Mouse (Mus musculus) cerebellum, adult 8-10 months (tissue): ENCODE data around the gene Hormad1.
"Not testable (repeated sequence)": the region's sequence is repeated elsewhere in the genome, so short reads cannot be mapped to it uniquely, and the experiment has no call there.

Source experiments
- DNase-seq: peaks from one replicate; pipeline ENCODE4 v3.0.0; 2022

Gene Hormad1

DNA sequence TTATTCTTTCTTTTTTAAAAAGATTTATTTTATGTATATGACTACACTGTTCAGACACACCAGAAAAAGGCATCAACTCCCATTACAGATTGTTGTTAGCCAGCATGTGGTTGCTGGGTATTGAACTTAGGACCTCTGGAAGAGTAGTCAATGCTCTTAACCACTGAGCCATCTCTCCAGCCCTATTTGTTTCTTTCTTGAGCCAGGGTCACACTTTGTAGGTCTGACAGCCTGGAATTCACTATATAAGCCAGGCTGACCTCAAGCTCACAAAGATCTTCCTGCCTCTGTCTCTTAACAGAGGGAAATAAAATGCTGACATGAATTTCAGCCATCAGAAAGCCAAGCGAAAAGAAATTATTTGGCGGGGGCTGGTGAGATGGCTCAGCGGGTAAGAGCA lies 10.1 kb downstream of the Hormad1 start:
- no peak for DNase-seq

DNA sequence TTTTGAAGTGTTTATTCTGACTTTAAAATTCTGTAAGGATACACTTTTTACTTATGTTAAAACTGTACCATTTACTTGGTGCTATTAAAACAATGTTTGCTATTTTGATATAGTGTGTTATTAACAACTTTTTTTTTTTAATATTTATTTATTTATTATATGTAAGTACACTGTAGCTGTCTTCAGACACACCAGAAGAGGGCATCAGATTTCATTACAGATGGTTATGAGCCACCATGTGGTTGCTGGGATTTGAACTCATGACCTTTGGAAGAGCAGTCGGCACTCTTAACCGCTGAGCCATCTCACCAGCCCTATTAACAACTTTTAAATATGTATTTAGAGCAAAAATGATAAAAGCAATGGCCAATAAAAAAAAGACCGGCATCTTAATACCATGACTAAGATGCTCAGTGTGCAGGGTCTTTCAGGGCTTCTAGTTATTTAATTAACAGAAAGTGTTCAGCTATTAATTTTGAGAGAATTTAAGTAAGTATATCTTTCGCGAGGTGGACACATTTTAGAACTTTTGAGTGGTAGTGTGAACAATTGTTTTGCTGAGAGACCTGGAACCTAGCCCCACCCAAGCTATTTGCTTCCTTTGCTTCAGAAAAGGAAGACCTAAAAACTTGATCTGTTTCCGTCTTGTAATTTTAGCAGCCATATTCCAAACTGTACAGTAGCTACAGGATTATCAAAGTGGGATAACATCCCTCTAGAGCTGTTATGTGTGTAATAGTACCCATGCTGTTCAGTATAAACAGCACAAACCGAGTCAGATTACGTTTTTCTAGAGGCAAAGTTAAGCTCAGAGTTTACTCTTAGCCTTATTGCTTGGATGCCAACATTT lies 28.5 kb downstream of the Hormad1 start:
- DNase-seq, result peak; percentile 3

DNA sequence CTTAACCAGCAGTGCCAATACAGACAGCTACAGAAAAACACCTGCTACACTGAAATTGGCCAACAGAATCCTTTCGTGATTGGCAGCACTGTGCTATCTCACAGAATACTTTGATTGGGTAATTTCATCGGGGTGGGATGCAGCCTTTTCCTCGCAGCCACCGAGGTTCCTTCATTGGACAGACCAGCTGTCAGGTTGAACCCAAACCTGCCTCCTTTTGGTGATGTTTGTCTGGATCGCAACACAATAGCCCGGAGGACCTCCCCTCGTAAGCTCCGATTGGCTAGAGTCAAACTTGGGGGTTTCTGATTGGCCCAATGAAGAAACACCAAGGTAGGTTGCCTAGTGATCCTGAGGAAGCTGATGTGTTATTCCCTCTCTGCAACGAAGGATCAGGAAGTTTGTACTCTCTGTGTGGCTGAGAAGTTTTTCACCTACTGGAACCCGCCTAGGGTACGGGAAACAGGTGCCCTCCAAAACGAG lies 29.2 kb downstream of the Hormad1 start, which contains the start of gene Golph3l:
TSS of gene Golph3l (plus strand) at position 331 of the 483 bp plus-strand sequence.
- peak; percentile 95 for DNase-seq

DNA sequence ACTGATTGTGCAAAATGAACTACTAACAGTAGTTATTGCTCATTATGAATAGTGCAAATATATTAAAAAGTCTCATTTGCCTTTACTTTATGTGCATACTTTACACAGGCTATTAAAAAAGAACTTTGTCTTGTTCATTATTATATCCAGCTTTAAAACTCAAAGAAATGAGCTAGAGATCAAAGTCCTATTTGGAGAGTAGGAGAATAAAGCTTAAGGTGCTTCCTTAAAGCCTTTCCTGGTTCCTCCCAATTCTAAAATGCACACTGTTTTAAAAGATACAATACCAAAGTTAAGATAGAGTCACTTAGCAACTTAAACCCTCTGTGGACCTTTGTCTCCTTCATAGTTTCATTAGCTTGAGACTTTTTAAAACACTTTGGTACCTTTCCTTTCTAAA lies 39.3 kb downstream of the Hormad1 start:
- no peak for DNase-seq

DNA sequence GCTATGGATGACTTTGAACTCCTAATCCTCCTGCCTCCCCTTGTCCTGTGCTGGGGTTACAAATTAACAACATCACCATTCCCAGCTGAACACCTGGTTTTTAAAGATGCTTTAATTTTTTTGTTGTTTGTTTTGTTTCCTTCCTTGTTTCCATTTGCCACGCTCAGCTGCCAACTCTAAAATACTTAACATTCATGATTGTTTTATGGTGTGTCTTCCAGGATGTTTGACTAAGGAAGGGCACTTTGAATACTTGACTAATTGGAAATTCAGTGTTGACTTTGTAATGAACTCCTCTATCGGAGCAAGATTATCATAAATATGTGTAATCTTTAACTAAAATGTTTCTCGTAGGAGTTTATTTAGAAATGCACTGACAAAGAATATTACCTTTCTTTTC lies 41.8 kb downstream of the Hormad1 start:
- no peak for DNase-seq

DNA sequence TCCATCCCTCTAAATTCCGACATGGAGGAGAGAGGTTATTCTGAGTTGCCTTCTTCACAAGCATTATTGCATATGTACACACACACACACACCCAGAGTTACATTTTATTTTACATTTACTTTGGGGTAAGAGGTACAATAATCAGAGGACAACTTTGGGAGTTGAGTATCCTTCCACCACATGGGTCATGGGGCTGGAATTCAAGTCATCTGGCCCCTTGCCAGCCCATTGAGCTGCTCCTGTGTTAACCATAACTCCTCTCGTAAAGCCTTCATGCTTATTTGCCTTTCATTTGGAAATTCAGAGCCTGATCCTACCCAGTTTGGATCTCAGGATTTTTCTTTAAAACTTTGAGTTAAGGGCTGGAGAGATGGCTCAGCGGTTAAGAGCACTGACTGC lies 46.6 kb downstream of the Hormad1 start:
- DNase-seq, result no peak

DNA sequence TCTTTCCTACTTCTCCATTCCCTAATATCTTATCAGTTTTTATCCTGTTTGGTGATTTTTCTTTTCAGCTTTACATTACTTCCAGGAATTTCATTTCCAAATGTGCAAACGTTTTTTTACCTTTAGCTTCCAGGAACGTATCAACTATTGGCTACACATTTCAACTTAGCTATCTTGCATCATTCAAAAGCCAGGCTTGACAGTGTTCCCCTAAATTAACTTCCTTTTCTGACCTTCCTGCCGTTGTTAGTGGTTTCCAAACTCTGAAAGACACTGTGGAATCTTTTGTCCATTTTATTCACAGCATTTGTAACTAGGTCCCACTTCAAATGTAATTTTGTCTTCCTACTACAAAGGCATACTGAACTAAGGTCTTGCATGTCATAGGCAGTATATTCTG lies 49.7 kb downstream of the Hormad1 start:
- DNase-seq, result no peak

DNA sequence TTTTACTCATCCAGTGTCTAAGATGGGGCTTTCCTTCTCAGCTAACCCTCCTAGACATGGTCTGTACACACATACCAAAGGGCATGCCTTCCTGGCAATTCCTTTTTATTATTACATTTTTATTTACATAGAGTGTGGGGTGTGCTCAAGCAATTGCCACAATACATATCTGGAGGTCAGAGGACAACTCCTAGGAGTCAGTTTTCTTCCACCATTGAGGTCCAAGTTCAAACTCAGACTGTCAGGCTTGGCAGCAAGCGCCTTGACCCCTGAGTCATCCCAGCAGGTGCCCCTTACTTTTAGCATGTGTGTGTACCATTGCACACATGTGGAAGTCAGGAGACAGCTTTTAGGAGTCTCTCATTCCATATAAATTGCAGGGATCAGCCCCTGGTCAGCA lies 54.5 kb downstream of the Hormad1 start:
- DNase-seq, result no peak

DNA sequence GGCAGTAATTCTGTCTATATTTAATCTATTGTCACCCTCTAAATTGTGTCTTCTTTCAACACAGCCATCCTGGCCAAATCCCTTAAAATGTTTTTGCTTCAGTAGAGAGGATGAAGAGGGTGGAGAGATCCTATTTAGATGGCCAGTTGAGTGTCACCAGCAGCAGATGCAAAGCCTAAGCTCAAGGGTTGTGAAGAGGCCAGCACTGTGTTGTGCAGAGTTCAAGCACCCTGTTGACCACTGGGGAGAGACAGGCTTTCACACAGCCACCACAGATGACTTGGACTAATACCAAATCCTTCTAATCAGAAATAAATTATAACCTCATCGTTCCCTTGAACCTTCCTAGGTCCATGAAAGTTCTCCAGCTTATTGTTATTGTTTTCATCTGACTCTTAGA lies 59.0 kb downstream of the Hormad1 start:
- no peak for DNase-seq

DNA sequence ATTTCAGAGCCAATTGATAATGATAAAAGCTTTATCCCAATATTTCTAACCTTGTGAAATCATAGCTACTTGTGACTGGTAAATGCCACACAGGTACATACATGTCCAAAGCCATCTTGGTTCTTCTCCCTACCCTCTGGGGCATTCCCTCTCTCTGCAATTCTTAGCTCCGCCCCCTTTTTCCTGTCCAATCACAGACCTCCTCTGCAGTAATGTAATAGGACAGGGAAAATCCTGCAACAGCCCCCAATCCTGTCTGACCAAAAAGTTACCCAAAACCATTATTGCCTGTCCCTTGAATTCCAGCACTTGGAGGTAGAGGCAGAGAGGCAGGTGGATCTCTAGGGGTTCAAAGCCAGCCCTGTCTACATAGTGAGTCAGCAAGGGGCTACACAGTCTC lies 61.8 kb downstream of the Hormad1 start:
- DNase-seq, result no peak

DNA sequence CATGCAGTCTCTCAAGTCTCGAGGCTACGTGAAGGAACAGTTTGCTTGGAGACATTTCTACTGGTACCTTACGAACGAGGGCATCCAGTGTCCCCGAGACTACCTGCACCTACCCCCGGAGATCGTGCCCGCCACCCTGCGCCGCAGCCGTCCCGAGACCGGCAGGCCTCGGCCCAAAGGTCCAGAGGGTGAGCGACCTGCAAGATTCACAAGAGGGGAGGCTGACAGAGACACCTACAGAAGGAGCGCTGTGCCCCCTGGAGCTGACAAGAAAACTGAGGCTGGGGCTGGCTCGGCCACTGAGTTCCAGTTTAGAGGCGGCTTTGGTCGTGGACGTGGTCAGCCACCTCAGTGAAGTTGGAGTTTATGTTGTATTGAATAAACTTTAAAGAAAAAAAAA lies 62.9 kb downstream of the Hormad1 start:
- DNase-seq, result not testable (repeated sequence)

DNA sequence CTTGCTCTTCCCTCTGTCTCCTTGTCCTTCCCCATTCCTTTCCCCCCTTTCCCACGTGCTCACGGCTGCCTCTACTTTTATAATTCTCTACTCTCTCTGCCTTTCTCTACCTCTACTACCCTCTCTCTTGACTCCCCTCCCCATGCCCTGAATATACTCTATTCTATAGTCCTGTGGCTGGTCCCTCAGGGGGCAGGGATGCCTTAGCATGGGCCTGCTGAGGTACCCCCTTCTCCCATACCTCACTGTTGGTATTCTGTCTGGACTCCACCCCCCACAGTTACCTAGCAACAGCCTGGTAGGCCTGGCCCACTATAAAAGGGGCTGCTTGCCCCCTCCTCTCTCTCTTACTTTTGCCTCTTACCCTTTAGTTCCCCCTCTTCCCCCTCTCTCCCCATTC lies 64.1 kb downstream of the Hormad1 start:
- no peak for DNase-seq

DNA sequence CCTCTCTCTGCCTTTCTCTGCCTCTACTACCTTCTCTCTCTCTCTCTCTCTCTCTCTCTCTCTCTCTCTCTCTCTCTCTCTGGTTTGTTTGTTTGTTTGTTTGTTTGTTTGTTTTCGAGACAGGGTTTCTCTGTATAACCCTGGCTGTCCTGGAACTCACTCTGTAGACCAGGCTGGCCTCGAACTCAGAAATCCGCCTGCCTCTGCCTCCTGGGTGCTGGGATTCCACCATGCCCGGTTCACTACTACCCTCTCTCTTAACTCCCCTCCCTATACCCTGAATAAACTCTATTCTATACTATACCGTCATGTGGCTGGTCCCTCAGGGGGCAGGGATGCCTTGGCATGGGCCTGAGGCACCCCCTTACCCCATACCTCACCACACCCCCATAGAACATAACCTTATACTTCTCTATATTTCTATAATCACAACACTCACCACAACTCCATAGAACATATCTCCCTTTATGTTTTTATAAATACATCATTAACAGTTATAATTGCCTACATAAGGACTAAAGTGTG lies 64.6 kb downstream of the Hormad1 start:
- not testable (repeated sequence) for DNase-seq

DNA sequence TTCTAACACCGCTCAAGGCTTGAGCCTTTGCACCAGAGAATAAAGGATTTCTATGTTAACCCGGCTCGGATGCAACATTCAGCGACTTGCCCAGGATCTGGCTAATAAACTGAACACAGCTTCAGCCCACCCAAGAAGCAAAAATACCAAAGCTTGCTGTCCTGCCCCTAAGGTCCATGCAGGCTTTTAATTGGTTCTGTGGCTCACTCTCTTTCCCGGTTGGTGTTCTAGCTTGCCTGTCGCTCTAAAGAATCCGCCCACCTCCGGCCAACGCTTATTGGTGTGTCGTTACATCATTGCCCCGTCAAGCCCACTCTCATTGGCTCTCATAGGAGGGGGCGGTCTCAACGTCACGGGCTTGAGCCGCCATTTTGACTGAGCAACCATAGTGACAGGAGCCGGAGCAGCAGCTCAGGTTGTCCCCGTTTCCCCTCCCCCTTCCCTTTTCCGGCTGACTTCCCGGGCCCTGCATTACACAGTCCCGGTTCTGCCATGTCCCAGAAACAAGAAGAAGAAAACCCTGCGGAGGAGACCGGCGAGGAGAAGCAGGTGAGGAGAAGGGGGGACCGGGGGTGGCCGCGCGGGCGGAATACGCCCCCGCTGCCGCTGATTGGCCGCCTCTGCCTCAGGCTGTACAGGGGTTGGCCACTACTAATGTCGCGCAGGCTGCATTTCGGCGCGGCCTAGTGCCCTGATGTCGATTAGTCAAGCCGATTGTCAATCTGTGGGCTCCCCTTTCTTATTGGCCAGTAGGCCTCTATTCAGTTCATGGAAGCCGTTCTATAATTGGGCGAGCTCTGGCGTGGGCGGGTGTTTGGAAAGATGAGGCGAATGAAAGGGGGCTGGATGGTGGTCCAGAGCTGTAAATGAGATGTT lies 65.4 kb downstream of the Hormad1 start, which contains the start of gene Ensa:
TSS of gene Ensa (plus strand) at position 366 of the 876 bp plus-strand sequence.
- DNase-seq, result peak; percentile 97

DNA sequence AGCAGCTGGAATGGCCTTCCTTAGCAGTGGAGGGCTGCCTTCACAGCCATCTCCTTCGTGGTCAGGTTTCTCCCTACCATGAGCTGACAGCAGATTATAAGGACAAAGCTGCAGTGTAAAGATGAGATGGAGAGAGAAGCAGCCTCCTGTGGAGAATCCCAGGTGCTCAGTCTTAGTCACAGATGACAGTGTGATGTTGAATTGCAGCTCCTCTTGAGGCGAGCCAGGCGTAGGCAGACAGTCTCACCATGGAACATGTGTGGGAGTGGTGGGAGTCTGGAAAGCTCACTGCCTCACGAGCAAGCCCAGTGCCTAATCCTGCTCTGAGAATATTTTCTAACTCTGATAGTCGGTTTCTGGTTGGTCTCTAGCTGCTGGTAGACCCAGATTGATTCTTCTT lies 68.3 kb downstream of the Hormad1 start:
- no peak for DNase-seq

DNA sequence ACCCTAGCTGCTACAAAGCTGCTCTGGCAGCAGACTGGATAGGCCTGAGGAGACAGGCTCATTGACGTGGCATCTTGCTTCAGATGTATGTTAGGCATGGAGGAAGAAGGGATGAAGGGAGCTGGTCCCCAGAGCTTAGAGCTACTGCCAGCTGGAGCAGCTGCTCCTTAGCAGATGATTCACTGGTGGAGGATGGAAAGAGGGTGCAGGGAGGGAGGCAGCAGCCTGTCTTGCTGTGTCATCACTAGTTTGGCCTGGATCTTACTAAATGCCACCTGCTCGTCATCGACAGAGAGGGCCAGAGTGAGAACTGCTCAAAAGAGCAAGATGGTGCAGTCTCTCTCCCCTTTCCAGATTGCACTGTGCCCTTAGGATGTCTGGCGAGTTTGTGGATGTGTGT lies 70.3 kb downstream of the Hormad1 start:
- DNase-seq, result peak; percentile 51

DNA sequence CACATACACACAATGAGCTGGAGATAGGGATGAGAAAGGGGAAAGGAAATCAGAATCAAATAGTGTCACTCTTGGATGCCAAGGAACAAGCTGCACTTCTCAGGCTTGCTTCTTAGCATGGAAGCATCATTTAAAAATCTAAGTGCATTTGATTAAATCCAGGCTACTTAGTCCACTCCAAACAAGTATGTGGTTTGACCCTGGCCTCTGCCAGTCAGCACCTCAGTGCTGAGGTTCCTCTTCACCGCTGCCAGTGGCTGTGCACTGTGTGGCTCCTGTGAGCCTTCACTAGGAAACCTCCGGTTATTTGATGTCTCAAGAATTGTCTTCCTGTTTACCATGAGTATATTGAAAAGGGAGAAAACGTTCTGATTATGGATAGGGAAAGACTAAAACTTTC lies 71.4 kb downstream of the Hormad1 start:
- no peak for DNase-seq

DNA sequence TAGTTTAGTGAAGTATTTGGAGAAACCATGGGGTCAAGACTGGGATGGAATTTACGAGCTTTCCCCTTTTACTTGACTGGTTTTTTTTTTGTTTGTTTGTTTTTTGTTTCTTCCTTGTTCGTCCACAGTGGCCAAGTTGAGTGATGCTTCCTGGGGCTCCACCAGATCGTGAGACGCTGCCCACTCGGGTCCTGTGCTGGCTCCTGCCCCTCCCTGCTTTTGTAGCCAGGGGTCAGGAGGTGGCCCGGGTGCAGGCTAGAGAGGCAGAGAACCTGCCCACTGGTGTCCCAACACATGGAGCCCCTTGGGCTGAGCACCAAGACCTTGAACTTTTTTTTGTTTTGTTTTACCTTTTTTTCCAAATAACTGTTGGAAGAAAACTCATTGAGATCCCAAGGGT lies 71.8 kb downstream of the Hormad1 start:
- no peak for DNase-seq

DNA sequence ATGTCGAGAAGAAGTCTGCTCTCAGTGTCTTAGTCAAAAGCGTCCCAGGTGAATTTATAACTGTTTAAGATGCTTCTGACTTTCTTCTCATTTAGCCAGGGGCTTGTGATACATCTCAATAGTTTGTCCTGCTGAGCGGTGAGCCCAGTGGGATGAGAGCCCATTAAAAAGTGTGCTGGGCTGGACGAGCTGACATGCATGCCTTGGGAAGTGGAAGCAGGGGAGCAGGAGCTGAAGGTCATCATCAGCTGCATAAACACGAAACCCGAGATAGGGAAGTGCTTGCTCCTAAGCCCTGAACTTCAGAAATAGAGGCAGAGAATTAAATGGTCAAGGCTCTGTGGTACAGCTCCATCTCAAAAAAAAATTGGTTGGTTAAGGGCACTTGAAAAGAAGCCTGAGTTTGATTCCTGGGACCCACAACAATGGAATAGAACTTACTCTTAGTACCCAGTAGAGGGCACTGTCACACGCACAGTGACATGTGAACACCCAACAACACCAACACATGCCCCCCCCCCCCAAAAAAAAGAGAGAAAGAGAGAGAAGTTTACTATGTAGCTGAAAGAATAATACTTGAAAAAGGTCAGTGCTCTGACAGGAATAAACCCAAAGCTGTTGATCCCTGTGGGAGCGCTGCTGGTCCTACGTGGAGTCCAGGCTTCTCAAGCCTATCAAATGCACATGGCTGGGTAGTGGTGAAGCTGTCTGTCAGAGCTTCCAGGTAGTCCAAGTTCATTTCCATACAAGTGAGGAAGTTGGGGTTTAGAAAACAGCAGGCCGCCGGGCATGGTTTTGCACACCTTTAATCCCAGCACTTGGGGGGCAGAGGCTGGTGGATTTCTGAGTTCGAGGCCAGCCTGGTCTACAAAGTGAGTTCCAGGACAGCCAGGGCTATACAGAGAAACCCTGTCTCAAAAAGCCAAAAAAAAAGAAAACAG lies 73.4 kb downstream of the Hormad1 start:
- DNase-seq, result no peak

DNA sequence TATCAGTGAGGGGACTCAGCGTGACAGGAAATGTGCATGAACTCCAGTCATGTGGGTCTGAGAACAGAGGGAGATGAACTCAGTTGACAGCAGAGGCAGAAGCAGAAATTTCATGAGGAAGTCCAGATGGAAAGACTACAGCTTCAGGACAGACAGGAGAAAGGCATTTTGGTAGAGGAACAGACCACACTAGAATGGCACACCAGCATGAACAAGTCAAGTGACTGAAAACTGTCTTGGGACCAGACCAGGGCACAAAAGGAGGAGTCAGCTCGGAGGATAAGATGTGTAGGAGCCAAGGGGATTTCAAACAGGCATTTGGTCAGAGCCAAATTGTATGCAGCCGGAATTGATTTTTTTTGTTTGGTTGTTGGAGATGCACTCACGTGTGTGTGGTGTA lies 76.2 kb downstream of the Hormad1 start:
- no peak for DNase-seq

DNA sequence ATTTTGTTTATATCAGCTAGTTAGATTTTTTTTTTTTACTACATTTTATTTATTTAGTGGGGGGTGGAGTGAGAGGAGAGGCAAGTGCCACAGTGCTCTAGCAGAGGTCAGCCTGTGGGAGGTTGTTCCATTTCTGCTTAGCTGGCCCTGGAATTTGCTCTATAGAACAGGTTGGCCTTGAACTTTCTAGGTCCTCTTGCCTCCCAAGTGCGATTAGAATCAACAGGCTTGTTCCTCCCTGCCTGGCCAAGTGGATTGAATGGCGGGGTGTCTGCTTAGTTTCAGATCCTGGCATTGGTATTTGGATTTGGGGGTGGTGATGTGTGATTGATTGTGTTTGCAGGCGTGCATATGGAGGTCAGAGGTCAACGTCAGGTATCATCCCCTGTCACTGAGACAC lies 76.6 kb downstream of the Hormad1 start:
- no peak for DNase-seq
